Mouse (Mus musculus) spleen, adult 2 months (tissue): ENCODE measurements around the gene Trim25.

Experiments
- CTCF ChIP-seq: fragments of 200-500 bp; IDR thresholded peaks from 2 replicates; pipeline ENCODE4 v1.5.1; 2011; ENCODE audit warnings: mild to moderate bottlenecking, inconsistent platforms; ENCODE audit not compliant: insufficient read depth, insufficient read length, insufficient replicate concordance; ENCODE audit errors: extremely low read depth
- POLR2A ChIP-seq: fragments of 200-500 bp; IDR thresholded peaks from 2 replicates; pipeline ENCODE4 v1.6.1; 2011; ENCODE audit warnings: low read depth, low read length, inconsistent platforms

DNA sequence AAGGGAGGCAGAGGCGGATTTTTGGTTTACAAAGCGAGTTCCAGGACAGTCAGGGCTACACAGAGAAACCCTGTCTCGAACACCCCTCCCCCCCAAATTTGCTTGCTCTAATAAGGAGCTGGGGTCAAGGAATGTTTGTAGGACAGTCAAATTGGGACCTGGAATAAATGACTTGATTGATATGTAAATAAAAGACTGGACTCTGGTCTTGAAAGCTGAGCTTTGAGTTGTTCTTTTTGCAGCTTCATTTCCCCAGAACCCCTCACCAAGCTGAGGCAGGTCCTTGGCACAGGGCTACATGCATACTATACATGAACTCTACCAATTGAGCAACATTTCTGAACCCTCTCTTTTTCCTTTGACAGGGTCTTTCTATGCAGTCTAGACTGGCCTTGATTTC, 46.8 kb downstream of the Trim25 start:
- TF ChIP-seq CTCF = no peak
- no peak for TF ChIP-seq POLR2A
